Mouse (Mus musculus) forebrain, embryonic 14.5 days (tissue): ENCODE data around the gene Lipi. TPM values are rescaled to one million over a fixed set of nuclear protein-coding genes. Genes with fewer than 3 reads are reported as not detected.

Experiments
- ATAC-seq: fragments of 200-750 bp; cut with Nextera tagmentation; 2 replicates; pipeline ENCODE4 v1.8.0; 2017; ENCODE audit warnings: mild to moderate bottlenecking, moderate library complexity
- DNase-seq: peaks from one replicate; pipeline ENCODE4 v3.0.0-alpha.2; 2015; ENCODE audit warnings: low spot score
- H3K27ac ChIP-seq: fragments of 300-500 bp; sonication (generic); 2 replicates; pipeline ENCODE4 v1.5.1; 2014; ENCODE audit warnings: low read depth, mild to moderate bottlenecking, control low read depth, low read length, moderate library complexity
- H3K27me3 ChIP-seq: fragments of 300-500 bp; sonication (generic); replicated peaks from 2 replicates; pipeline ENCODE4 v1.6.1; 2014; ENCODE audit warnings: low read length, control low read depth, mixed read lengths; ENCODE audit not compliant: control insufficient read depth, insufficient read depth
- H3K36me3 ChIP-seq: fragments of 300-500 bp; sonication (generic); 2 replicates; pipeline ENCODE4 v1.6.1; 2014; ENCODE audit warnings: low read length, control low read depth; ENCODE audit not compliant: control insufficient read depth, insufficient read depth
- H3K4me1 ChIP-seq: fragments of 300-500 bp; sonication (generic); 2 replicates; pipeline ENCODE4 v1.6.1; 2014; ENCODE audit warnings: antibody characterized with exemption, low read length, control low read depth; ENCODE audit not compliant: control insufficient read depth, insufficient read depth
- H3K4me2 ChIP-seq: fragments of 300-500 bp; sonication (generic); 2 replicates; pipeline ENCODE4 v1.6.1; 2014; ENCODE audit warnings: mild to moderate bottlenecking, control low read depth, low read length
- H3K4me3 ChIP-seq: fragments of 300-500 bp; sonication (generic); 2 replicates; pipeline ENCODE4 v1.5.1; 2014; ENCODE audit warnings: low read depth, low read length, control low read depth
- H3K9ac ChIP-seq: fragments of 300-500 bp; sonication (generic); 2 replicates; pipeline ENCODE4 v1.6.1; 2014; ENCODE audit warnings: mild to moderate bottlenecking, low read length, control low read depth, moderate library complexity
- H3K9me3 ChIP-seq: fragments of 300-500 bp; sonication (generic); replicated peaks from 2 replicates; pipeline ENCODE4 v1.6.1; 2016; ENCODE audit warnings: low read length, control low read depth, mixed read lengths; ENCODE audit not compliant: control insufficient read depth
- WGBS: fragments of 180-500 bp; shearing (Covaris S2); extraction: QIAGEN DNeasy Blood & Tissue Kit; methylation state at CpG from one replicate; pipeline ENCODE4 v1.1.7; 2014; 5-methylcytosine and 5-hydroxymethylcytosine counted together
- polyA plus RNA-seq: library from polyadenylated mRNA; unstranded; fragments of >200 nt; fragmentation: Nextera tagmentation; extraction: Ambion mirVana; gene quantifications from 2 replicates; pipeline ENCODE4 v1.2.1, GENCODE M21; 2014

Gene Lipi
- not detected in 2 replicates for polyA plus RNA-seq

DNA sequence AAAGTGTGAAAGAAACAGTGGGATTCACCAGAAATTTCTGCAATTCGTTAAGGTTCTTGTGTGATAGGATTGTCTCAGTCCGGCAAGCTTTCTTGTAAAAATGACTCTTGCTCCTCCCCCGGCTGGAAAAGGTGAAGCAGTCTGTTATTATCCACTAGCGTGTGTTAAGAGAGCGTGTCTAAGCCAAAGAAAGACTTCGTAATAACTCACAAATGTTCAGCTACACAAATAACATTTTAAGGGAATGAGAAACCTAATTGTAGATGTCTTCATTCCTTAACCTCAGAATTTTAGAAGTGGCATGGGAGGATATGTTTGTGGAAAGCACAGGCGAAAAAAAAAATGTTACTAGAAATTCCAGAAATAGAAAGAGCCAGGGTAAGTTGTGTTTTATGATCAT is at the start of gene Lipi:
TSS of gene Lipi (minus strand) at position 101 of the 400 bp plus-strand sequence.
- no peaks in the 10 kb centered on the region for H3K4me1 ChIP-seq
- no peak within 1 kb of the TSS for H3K4me2 ChIP-seq
- no peak within 1 kb of the TSS for H3K9ac ChIP-seq
- ATAC-seq: no peak
- H3K4me3 ChIP-seq: no peak within 1 kb of the TSS
- H3K9me3 ChIP-seq: no peaks in the 10 kb centered on the region
- DNase-seq: no peak
- H3K27me3 ChIP-seq: no peaks in the 10 kb centered on the region
- WGBS: 75% methylated on average over 7 of the region's 7 CpGs
- no peaks in the 10 kb centered on the region for H3K36me3 ChIP-seq
- no peak within 1 kb of the TSS for H3K27ac ChIP-seq

DNA sequence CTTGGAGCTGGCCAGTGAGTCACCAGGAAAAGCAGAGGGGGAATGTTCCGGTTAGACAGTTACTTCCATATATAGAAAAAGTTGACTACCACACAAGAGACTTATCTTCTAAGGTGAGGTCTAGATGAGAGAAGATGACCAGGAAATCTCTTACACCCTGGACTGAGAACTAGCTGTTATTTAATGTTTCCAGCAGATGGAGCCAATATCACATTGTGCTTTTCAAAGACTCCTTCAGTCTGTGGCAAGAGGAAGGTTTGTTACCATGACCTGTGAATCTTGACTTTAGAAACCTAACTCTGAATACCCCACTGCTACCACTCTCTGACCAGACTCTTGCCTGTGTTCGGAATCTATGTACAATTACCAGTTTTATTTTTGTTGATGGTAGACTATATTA is 42.0 kb upstream of the Lipi start:
- DNase-seq: peak; percentile 23
- ATAC-seq: no peak
- H3K9ac ChIP-seq: no peak overlapping the region
- H3K9me3 ChIP-seq: no peaks in the 10 kb centered on the region
- no peaks in the 10 kb centered on the region for H3K4me1 ChIP-seq
- H3K36me3 ChIP-seq: no peaks in the 10 kb centered on the region
- 90% methylated on average over 2 of the region's 2 CpGs for WGBS
- no peak overlapping the region for H3K4me2 ChIP-seq
- H3K27me3 ChIP-seq: no peaks in the 10 kb centered on the region
- H3K4me3 ChIP-seq: no peak overlapping the region
- no peak overlapping the region for H3K27ac ChIP-seq

DNA sequence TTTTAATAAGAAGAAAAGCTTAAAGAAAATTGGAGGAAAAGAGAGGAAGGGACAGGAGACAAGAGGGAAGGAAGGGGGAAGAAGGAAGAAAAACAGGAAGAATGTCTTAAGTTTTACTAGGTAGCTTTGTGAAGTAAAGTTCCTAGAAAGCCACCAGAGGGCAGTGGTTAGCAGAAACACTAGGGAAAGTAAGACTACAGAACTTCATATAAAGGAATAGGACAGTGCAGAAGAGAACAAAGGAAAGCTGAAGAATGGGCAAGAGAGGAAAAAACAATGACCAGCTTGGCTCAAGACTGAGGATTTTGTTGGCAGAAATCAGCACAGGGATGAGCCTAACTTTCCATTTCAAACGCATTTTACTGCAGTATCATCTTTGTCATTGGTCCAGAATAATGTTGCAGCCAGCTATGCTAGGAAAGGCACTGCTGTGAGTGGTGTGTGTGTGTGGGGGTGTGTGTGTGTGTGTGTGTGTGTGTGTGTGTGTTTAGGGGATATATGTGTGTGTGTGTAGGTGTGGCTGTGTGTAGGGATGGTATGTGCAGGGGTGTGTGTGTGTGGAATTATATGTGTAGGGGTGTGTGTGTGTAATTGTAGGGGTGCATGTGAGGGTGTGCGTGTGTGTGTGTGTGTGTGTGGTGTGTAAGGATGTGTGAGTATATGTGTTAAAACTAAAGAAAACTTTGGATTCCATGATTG is 31.9 kb upstream of the Lipi start:
- H3K9me3 ChIP-seq: no peaks in the 10 kb centered on the region
- 73% methylated on average over 2 of the region's 2 CpGs for WGBS
- DNase-seq (peak; percentile 77), ATAC-seq (peak; percentile 68)
- H3K4me3 ChIP-seq: no peak overlapping the region
- no peak overlapping the region for H3K27ac ChIP-seq
- no peaks in the 10 kb centered on the region for H3K36me3 ChIP-seq
- no peaks in the 10 kb centered on the region for H3K27me3 ChIP-seq
- no peak overlapping the region for H3K9ac ChIP-seq
- no peak overlapping the region for H3K4me2 ChIP-seq
- no peaks in the 10 kb centered on the region for H3K4me1 ChIP-seq

DNA sequence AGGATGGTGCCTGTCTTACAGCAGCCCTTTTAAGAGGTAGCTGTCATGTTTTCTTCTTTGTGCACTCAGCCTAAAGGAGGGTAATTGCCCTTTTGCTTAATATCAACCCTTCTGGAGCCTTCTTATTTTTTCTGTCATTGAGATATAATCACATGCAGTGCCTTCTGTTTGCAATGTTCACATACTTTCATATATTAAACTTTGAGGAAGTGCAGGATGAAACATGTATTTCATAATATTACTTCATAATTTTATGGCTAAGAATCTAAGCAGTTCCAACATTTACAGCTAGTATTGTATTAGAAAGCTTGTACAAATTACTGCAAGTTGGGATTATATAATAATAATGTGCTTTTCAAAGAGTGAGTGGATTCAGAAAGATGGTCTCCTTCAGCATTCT is 26.7 kb upstream of the Lipi start:
- Histone ChIP-seq H3K27ac (no peak overlapping the region), H3K4me2 (no peak overlapping the region), H3K4me1 (no peaks in the 10 kb centered on the region), H3K36me3 (no peaks in the 10 kb centered on the region), H3K4me3 (no peak overlapping the region), H3K9me3 (no peaks in the 10 kb centered on the region), H3K27me3 (no peaks in the 10 kb centered on the region), H3K9ac (no peak overlapping the region)
- ATAC-seq: no peak
- no peak for DNase-seq

DNA sequence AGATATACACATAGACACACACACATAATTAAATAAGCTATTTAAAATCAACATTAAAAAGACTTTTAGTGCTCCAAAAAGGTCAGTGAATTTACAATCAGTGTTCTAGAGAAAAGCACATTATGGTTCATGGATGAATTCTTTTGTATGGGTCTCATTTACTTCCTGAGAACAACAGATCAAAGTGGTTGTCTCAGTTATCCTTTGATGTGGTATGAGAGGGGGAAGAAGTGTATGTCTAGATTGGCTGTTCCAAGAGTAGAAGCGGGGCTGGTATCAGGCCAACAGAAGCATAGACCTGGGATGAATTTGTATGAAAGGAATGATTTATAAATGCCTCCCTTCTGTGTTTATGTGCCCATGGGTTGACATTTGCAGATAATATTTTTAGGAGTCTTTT is 20.6 kb upstream of the Lipi start:
- Histone ChIP-seq H3K4me2 (no peak overlapping the region), H3K4me3 (no peak overlapping the region), H3K27me3 (no peaks in the 10 kb centered on the region), H3K9me3 (no peaks in the 10 kb centered on the region), H3K36me3 (no peaks in the 10 kb centered on the region), H3K9ac (no peak overlapping the region), H3K4me1 (no peaks in the 10 kb centered on the region), H3K27ac (no peak overlapping the region)
- WGBS: 39% methylated on average over 1 of the region's 1 CpGs
- DNase-seq (no peak), ATAC-seq (no peak)

DNA sequence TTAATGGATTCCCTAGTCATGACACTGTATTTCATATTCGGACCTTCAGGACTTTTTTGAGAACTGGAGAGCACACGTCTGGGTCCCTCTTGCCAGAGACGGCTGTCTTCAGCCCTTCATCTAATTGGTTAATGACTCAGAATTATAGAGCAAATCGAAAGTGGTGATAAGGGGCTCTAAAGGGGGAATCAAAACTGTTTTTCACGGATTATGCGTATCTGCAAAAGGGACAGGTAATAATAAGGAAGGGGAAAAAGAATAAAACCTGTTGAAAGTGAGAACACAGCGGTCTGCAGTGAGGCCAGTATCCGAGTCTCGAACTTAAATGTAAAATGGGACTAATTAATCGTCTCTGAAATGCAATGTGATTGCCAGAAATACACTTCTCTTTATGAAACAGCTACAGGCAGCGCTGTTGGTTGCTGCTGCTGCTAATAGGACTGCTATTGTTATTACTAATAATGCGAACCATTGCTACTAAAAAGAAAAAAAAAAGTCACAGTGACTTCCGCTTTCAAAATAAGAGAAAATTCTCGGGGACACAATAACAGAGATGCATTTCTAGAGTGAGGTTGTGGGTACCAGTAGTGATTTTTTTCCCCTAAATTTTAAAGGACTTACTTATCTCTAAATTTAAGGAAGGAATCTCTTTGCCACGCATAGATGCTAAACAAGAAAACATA is 7.8 kb upstream of the Lipi start:
- Histone ChIP-seq H3K36me3 (no peaks in the 10 kb centered on the region), H3K27ac (no peak overlapping the region), H3K9ac (peak overlapping the region; percentile 72), H3K4me2 (peak overlapping the region; percentile 71), H3K4me1 (0 out of 2 replicates have a peak, but pooled peaks cover 3% of the 10 kb centered on the region), H3K27me3 (no peaks in the 10 kb centered on the region), H3K9me3 (no peaks in the 10 kb centered on the region), H3K4me3 (peak overlapping the region; percentile 71)
- WGBS: 4% methylated on average over 15 of the region's 15 CpGs
- peak; percentile 38 for ATAC-seq
- peak; percentile 29 for DNase-seq

DNA sequence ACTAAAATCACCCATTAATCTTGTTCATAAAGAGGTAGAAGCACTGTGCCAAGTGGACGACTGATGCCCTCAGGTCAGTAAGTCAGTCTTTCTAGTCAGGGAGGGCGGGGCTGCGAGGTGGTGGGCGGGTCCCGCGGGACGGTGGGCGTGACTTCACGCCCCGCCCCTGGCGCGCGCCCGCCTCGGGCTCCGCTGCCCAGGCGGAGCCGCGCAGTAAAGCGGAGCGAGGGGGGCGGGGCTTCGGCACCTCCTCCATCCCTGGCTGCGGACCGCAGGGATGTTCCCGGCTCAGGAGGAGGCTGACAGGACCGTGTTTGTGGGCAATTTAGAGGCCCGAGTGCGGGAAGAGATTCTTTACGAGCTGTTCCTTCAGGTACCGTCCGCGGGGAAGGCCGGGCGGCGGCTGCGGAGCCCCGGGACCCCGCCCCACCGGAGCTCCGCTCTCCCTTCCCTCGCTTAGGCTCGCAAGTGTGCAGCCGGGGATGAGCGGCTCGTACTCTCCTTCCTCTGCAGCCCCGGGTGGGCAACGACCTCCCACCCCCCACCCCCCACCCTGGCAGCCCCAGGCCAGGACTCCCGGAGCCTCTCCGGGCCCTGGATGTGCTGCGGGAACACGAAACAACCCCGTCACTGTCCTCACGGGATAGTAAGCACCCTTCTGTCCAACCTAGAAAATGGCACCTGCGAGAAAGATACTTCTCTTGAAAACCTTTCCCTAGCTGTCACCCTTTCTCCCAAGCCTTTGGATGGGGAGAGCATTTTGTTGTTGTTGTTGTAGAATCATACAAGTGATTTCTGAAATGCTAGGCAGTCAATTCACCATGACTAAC is 7.0 kb upstream of the Lipi start, which contains the start of gene Rbm11:
TSS of gene Rbm11 (plus strand) at position 174 of the 830 bp plus-strand sequence.
- Histone ChIP-seq H3K4me3 (peak within 1 kb of the TSS; percentile 71), H3K27ac (no peak within 1 kb of the TSS), H3K4me2 (peak within 1 kb of the TSS; percentile 71), H3K27me3 (no peaks in the 10 kb centered on the region), H3K9ac (peak within 1 kb of the TSS; percentile 72), H3K4me1 (0 out of 2 replicates have a peak, but pooled peaks cover 3% of the 10 kb centered on the region), H3K36me3 (no peaks in the 10 kb centered on the region), H3K9me3 (no peaks in the 10 kb centered on the region)
- peak; percentile 97 for ATAC-seq
- under 1% methylated on average over 46 of the region's 55 CpGs for WGBS
- peak; percentile 83 for DNase-seq

DNA sequence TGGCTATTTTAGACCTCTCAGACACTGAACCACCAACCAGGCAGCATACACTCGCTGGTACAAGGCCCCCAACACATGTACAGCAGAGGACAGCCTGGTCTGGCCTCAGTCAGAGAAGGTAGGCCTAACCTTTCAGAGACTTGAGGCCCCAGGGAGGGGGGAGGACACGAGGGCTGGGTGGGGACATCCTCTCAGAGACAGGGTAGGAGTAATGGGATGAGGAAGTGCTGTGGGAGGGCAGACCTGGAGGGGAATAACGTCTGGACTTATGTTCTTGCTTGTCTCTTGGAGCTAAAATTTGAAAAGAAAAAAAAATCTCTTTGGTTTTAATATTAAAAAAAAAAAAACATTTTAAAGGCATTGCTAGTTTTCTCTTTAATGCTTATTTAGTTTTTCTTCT is 605 bp upstream of the Lipi start:
- WGBS: 34% methylated on average over 3 of the region's 3 CpGs
- H3K27me3 ChIP-seq: no peaks in the 10 kb centered on the region
- H3K9me3 ChIP-seq: no peaks in the 10 kb centered on the region
- H3K36me3 ChIP-seq: no peaks in the 10 kb centered on the region
- no peak overlapping the region for H3K27ac ChIP-seq
- no peak overlapping the region for H3K4me3 ChIP-seq
- H3K4me1 ChIP-seq: no peaks in the 10 kb centered on the region
- no peak overlapping the region for H3K4me2 ChIP-seq
- no peak for DNase-seq
- ATAC-seq: no peak
- H3K9ac ChIP-seq: no peak overlapping the region
